Mouse (Mus musculus) gastrocnemius, adult 8-10 months (tissue): ENCODE results near the gene Myo5c. TPM values are rescaled to one million over a fixed set of nuclear protein-coding genes. Genes with fewer than 3 reads are reported as not detected.

Experiments used
- DNase-seq, 2 experiments: peaks; one replicate each; pipeline ENCODE4 v3.0.0; 2022; ENCODE audit warnings: low spot score in 2 of 2
- total RNA-seq, 4 experiments: library from RNA; stranded (reverse); gene quantifications; 2 replicates each; pipeline ENCODE4 v1.2.4; 2022

The Myo5c gene
- total RNA-seq, 4 experiments from 2014 or later = 7.2 to 12.8 (median 8.8) TPM

- DNase-seq = no peak
These were observed 87.5 kb downstream of the Myo5c start for GRCm38 (mm10) chr9:75319365-75319764.

DNA sequence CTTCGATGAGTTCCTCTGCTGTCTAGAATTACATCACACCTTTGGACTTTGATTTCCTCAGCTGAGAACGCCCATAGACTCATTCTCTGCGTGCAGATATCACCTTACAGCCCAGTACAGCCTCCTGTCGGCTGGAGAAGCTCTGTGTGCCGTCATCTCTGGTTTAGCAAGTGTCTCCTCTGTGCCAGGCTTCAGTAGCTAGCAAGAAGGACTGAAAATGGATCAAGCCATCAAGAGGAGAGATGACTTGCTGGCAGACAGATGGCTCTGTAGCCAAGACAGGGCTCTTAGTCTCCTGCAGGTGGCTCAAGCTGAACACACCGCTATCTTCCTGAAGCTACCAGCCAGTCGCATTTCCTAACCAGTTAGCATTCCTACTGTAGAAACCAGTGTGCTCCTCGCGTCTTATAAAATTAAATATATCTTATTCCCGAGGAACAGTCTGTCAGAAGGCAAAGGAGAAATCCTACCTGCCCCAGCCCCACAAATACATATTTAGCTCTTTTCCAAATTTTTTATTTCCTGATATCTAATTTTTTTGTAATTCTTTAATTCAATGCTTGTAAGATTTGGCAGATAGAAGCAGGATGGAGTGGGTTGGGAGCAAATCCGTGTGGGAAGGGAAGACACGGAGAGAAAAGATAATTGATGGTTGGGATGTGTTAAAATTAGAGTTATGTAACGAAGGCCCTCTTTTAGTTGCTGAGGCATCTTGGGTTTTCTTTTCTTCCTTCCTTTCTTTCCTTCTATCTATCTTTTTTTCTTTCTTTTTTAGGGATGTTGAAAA lies 90.5 kb downstream of the Myo5c start:
- DNase-seq = no peak

- no peak for DNase-seq
These were observed 96.2 kb downstream of the Myo5c start for GRCm38 (mm10) chr9:75328047-75328446.

DNA sequence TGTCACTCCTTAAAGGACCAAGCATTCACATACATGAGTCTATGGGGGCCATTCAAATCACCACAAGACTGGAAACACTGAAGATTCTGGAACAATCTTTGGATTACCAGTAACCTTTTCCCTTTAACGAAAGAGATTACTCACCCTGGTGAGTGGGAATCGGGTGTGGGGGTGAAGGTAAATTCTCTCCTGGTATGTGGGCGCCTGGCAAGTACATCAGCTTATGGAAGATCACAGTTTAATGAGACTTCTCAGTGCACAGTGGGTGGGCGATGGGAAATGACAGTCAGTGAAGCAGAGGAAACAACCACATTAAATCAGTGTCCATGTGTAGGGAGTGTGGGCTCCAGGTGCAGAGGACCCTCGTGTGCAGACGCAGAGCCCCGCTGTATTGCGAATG lies 99.0 kb downstream of the Myo5c start:
- DNase-seq = no peak

DNA sequence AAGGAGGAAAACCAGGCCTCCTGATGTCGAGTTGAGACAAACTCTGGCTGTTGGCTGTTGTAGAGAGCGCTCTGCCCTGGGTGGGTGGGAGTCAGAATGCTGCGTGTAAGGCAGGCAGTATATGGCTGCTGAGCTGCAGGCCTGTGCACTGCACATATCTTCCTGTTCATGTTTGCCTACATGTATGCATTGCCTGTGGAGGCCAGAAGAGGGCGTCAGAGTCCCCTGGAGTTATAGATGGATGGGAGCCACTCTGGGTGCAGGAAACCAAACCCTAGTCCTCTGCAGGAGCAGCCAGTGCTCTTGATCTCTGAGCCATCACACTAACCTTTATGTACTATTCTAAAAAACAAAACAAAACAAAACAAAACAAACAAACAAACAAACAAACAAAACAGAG lies 102.6 kb downstream of the Myo5c start:
- DNase-seq = no peak

DNA sequence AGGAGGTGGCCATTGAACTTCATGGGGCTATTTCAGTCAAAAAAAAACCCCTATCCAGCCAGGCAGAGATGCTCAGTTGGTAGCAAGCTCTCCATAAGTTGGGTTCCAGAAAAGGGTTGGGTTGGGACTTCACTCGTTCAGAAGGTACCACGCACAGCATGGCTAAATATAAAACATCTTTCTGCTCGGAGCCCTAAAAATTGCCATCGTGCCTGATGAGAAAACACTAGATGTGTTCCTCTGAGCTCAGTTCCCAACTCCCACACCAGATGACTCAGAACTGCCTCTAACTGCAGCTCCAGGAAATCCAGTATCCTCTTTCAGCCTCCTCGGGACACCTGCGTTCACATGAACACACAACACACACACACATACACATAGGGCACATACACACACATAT lies 106.2 kb downstream of the Myo5c start:
- DNase-seq = no peak

DNA sequence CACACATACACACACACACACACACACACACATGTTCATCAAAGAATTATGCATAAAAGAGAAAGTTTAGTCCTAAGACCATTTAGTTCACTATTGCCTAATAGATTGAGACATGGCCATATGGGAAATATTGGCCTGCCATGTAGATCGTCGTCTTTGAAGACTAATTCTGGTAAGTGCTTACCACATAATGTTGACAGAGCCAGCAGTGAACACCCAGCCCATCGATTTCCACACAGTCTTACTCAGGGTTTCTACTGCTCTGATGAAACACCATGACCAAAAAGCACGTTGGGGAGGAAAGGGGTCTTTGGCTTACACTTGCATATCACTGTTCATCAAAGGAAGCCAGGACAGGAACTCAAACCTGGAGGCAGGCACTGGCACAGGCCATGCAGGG lies 110.6 kb downstream of the Myo5c start:
- no peak for DNase-seq

GRCm38 (mm10) chr9:75347458-75347857 lies 115.6 kb downstream of the Myo5c start, which contains the start of gene Bcl2l10:
Gene Bcl2l10, plus strand, starts transcription at chr9:75347758.
- DNase-seq = no peak

DNA sequence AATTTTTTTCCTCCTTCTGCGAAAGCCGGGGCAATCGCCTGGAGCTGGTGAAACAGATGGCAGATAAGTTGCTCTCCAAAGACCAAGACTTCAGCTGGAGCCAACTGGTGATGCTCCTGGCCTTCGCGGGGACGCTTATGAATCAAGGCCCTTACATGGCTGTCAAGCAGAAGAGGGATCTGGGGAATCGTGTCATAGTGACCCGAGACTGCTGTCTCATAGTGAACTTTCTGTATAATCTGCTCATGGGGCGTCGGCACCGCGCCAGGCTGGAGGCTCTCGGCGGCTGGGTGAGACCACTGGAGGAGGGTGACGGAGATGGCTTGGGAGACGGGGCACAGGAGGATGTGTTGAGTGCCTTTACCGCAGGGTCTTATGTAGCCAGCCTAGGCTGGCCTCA lies 116.2 kb downstream of the Myo5c start:
- no peak for DNase-seq

GRCm38 (mm10) chr9:75348641-75349040 lies 116.8 kb downstream of the Myo5c start:
- no peak for DNase-seq

- DNase-seq = no peak
These were observed 121.3 kb downstream of the Myo5c start for GRCm38 (mm10) chr9:75353094-75353493.

Other genes starting within 250 kb of the Myo5c start
- 100 to 1,000 TPM; 114 to 163 (median 138) TPM for gene Arpp19, start 194.4 kb upstream of the Myo5c start, total RNA-seq
- gene Myo5a, start 161.0 kb upstream of the Myo5c start, total RNA-seq = 10 to 100 TPM; 10.6 to 14.9 (median 13.0) TPM
- gene Gnb5, start 74.3 kb downstream of the Myo5c start, total RNA-seq = 10 to 100 TPM in 3 of 4 experiments, 1 to 10 TPM in 1; 8.9 to 13.8 (median 12.0) TPM
- gene Bcl2l10, start 115.7 kb downstream of the Myo5c start, total RNA-seq = not detected
- gene Mapk6, start 178.0 kb downstream of the Myo5c start, total RNA-seq = 10 to 100 TPM; 28.5 to 36.0 (median 30.5) TPM
- gene Leo1, start 209.5 kb downstream of the Myo5c start, total RNA-seq = 10 to 100 TPM; 14.8 to 23.2 (median 22.2) TPM